Mouse (Mus musculus) stomach, postnatal 0 days (tissue): ENCODE measurements around the gene Ccer2. TPM values are rescaled to one million over a fixed set of nuclear protein-coding genes. Genes with fewer than 3 reads are reported as not detected.

Experiments
- ATAC-seq: fragments of 200-750 bp; cut with Nextera tagmentation; 2 replicates; pipeline ENCODE4 v1.8.0; 2017; ENCODE audit not compliant: low FRiP score, low TSS enrichment
- DNase-seq: peaks from one replicate; pipeline ENCODE4 v3.0.0-alpha.2; 2016; ENCODE audit warnings: low spot score
- H3K27ac ChIP-seq: fragments of 300-500 bp; sonication (generic); replicated peaks from 2 replicates; pipeline ENCODE4 v1.5.1; 2014; ENCODE audit warnings: mild to moderate bottlenecking, control low read depth
- H3K27me3 ChIP-seq: fragments of 300-500 bp; sonication (generic); 2 replicates; pipeline ENCODE4 v1.6.1; 2014; ENCODE audit warnings: low read length; ENCODE audit not compliant: control insufficient read depth, insufficient read depth
- H3K36me3 ChIP-seq: fragments of 300-500 bp; sonication (generic); 2 replicates; pipeline ENCODE4 v1.6.1; 2014; ENCODE audit warnings: low read length, mixed read lengths; ENCODE audit not compliant: control insufficient read depth, insufficient read depth
- H3K4me1 ChIP-seq: fragments of 300-500 bp; sonication (generic); replicated peaks from 2 replicates; pipeline ENCODE4 v1.6.1; 2014; ENCODE audit warnings: antibody characterized with exemption; ENCODE audit not compliant: control insufficient read depth, insufficient read depth
- H3K4me2 ChIP-seq: fragments of 300-500 bp; sonication (generic); replicated peaks from 2 replicates; pipeline ENCODE4 v1.6.1; 2014; ENCODE audit warnings: low read depth, mild to moderate bottlenecking, control low read depth, moderate library complexity
- H3K4me3 ChIP-seq: fragments of 300-500 bp; sonication (generic); 2 replicates; pipeline ENCODE4 v1.5.1; 2014; ENCODE audit warnings: low read depth, low read length, control low read depth
- H3K9ac ChIP-seq: fragments of 300-500 bp; sonication (generic); 2 replicates; pipeline ENCODE4 v1.6.1; 2014; ENCODE audit warnings: mild to moderate bottlenecking, low read length, control low read depth, mixed read lengths
- H3K9me3 ChIP-seq: fragments of 300-500 bp; sonication (generic); 2 replicates; pipeline ENCODE4 v1.6.1; 2016; ENCODE audit warnings: low read length; ENCODE audit not compliant: control insufficient read depth
- CTCF ChIP-seq: IDR thresholded peaks from 2 replicates; pipeline ENCODE4 v1.5.1; 2016; ENCODE audit warnings: antibody characterized with exemption, low read depth, mild to moderate bottlenecking, moderate library complexity
- EP300 ChIP-seq: optimal IDR thresholded peaks from 2 replicates; pipeline ENCODE3; 2016; ENCODE audit warnings: antibody characterized with exemption
- whole genome bisulfite sequencing: fragments of 180-500 bp; shearing (Covaris S2); extraction: QIAGEN DNeasy Blood & Tissue Kit; methylation state at CpG from one replicate; pipeline ENCODE4 v1.1.7; 2014; 5-methylcytosine and 5-hydroxymethylcytosine counted together
- polyA plus RNA-seq: library from polyadenylated mRNA; unstranded; fragments of >200 nt; fragmentation: Nextera tagmentation; extraction: Ambion mirVana; gene quantifications from 2 replicates; pipeline ENCODE4 v1.2.1, GENCODE M21; 2015

The Ccer2 gene
- polyA plus RNA-seq, 1 experiment from 2014 or later: not detected

DNA sequence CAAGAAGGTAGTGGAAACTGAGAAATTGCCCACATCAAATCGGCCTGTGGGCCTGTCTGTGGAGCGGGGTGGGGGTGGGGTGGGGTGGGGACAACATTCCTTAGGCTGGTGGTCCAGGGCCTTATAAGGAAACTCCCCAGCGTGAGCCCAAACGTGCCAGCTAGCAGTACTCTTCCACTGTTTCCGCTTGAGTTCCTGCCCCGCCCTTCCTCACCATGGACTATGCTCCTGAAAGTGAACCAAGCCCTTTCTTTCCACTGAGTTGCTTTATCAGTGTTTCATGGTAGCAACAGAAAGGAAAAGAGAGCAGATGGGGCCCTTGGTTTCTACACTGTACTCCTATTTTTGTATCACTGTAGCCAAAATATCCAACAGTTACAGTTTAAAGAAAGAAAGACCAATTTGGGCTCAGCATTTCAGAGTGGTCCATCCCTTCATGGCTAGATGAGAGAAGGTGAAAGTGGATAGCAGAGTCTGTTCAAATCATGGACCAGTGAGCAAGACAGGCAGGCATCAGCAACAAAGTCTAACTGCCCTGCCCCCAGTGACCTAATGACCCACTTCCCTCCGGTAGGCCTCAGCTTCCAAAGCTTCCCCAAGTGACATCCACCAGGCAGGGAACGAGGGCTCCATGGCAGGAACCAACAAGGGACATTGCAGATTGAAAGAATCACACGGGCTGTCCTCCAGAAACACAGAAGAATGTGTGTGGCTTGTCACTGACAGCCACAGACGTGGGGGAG, 47.0 kb downstream of the Ccer2 start:
- ATAC-seq (peak; percentile 75), DNase-seq (peak; percentile 81)
- peak overlapping the region; percentile 21 for H3K4me2 ChIP-seq
- no peaks in the 10 kb centered on the region for H3K36me3 ChIP-seq
- H3K9me3 ChIP-seq: no peaks in the 10 kb centered on the region
- peaks cover 16% of the 10 kb centered on the region for H3K4me1 ChIP-seq
- peak overlapping the region; percentile 41; the same call in 1 of the 2 replicates for H3K9ac ChIP-seq
- H3K27me3 ChIP-seq: no peaks in the 10 kb centered on the region
- 12% methylated on average over 10 of the region's 10 CpGs for WGBS
- H3K27ac ChIP-seq: peak overlapping the region; percentile 98
- no peak overlapping the region for H3K4me3 ChIP-seq
- TF ChIP-seq CTCF (no peak), EP300 (no peak)

DNA sequence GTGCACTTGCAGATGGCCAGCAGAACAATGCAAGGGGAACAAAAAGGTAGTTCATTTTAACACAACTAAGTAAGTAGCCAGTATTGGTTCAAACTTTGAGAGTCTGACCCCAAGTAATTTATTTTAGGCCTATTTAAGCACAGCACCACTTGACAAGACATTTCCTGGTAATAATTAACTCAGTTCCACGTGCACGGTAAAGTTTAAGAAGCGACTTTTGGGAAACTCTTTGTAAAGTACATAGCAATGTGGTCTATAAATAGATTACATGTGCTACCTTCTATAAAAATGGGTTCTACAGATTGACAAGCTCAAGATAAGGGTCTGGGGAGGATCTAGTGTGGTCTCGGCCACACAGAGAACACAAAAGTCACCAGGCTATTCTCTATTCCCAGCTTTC, 47.8 kb downstream of the Ccer2 start:
- peak overlapping the region; percentile 98 for H3K27ac ChIP-seq
- 31% methylated on average over 4 of the region's 4 CpGs for WGBS
- H3K4me3 ChIP-seq: no peak overlapping the region
- TF ChIP-seq EP300 (no peak), CTCF (no peak)
- DNase-seq (no peak), ATAC-seq (no peak)
- no peak overlapping the region for H3K9ac ChIP-seq
- H3K27me3 ChIP-seq: no peaks in the 10 kb centered on the region
- no peaks in the 10 kb centered on the region for H3K9me3 ChIP-seq
- H3K36me3 ChIP-seq: no peaks in the 10 kb centered on the region
- peaks cover 18% of the 10 kb centered on the region for H3K4me1 ChIP-seq
- H3K4me2 ChIP-seq: no peak overlapping the region

DNA sequence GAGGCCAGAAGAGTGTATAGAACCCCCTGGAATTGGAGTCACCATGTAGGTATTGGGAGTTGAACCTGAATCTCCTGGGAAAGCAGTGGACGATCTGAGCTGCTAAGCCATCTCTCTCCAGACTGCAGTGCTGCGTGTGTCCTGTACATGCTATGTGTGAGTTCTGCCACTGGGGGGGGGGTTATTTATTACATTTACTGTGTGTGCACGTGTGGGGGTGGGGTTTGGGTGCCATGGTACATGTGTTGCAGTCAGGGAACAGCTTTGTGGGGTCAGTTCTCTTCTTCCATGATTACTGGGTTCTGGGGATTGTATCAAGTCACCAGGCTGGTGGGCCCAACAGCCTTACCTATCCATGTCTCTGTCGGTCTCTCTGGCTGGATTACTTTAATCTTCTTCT, 50.9 kb downstream of the Ccer2 start:
- TF ChIP-seq EP300: no peak
- TF ChIP-seq CTCF: peak; percentile 49
- peak; percentile 58 for DNase-seq
- ATAC-seq: no peak
- Histone ChIP-seq H3K4me1 (peaks cover 18% of the 10 kb centered on the region), H3K9ac (no peak overlapping the region), H3K36me3 (no peaks in the 10 kb centered on the region), H3K4me2 (no peak overlapping the region), H3K27me3 (no peaks in the 10 kb centered on the region), H3K4me3 (no peak overlapping the region), H3K27ac (peak overlapping the region; percentile 30; the same call in 1 of the 2 replicates), H3K9me3 (no peaks in the 10 kb centered on the region)
- WGBS: 80% methylated on average over 4 of the region's 4 CpGs

DNA sequence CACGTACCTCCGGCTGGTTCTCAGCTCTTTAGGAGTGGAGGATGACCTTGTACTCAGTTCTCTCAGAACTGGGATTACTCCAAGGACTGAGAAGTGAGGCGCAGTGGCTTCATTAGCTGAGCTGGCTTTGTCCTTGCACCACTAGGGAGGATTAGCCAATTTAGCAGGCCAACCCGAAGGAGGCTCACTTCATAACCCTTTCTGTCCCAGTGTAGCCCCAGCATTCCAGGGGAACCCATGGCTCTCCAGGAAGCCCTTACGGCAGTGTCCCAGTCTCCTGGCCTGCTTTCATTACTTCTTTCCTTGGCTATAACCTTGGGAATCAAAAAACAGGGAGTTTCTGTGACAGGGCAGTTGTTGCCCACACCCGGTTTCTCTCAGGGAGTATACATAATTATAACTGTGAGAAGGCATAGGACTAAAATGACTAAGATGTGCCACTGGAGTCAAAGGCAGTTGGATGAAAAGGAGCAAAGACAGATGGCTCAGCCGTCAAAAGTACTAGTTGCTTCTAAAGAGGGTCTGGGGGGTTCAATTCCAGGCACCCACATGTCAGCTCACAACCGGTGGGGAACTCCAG, 51.8 kb downstream of the Ccer2 start:
- no peaks in the 10 kb centered on the region for H3K27me3 ChIP-seq
- H3K27ac ChIP-seq: peak overlapping the region; percentile 100
- 0 out of 2 replicates have a peak, but pooled peaks have one; percentile 15 for TF ChIP-seq CTCF
- TF ChIP-seq EP300: no peak
- H3K4me2 ChIP-seq: peak overlapping the region; percentile 86
- H3K4me1 ChIP-seq: peaks cover 17% of the 10 kb centered on the region
- H3K9me3 ChIP-seq: no peaks in the 10 kb centered on the region
- no peaks in the 10 kb centered on the region for H3K36me3 ChIP-seq
- ATAC-seq: no peak
- DNase-seq: no peak
- H3K9ac ChIP-seq: peak overlapping the region; percentile 97
- 23% methylated on average over 7 of the region's 8 CpGs for WGBS
- H3K4me3 ChIP-seq: peak overlapping the region; percentile 79

DNA sequence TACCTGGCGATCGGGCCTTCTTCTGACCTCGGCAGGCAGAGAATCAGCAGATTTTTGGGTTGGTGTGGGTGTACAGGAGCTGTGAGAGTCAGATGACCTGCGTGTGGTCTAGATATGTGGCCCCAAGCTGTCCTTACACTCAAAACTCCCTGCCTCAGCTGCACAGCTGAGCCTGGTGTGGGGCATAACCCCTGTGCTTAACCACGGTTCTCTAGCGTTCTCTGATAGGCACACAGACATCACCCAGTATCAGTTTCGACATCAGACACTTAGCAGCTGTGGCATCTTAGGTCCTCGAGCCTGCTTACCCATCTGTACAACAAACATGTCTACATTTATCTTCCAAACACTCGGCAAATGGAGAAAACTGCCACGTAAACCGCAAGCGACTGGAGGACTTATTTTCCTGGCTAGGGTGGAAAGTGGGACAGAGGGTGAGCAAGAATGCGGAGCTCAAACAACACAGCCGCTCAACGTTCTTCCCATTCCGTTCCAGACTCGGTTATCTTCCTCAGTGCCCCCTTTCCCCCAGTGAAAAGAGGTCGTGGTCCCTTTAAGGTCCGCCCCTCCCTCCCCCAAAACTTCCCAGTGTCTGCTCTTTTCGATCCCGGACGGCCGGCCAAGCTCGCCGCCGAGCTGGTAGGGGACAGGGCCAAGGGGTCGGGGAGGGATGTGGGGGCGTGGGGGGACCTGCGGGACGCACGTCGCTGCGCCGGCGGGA, 52.4 kb downstream of the Ccer2 start, which contains the start of gene Hnrnpl:
Gene Hnrnpl (plus strand): TSS at position 321 of the 721 bp plus-strand sequence.
- Histone ChIP-seq H3K9ac (peak within 1 kb of the TSS; percentile 97), H3K4me1 (peaks cover 16% of the 10 kb centered on the region), H3K9me3 (no peaks in the 10 kb centered on the region), H3K4me3 (peak within 1 kb of the TSS; percentile 79), H3K27ac (peak within 1 kb of the TSS; percentile 100), H3K27me3 (no peaks in the 10 kb centered on the region), H3K36me3 (peaks cover 4% of the 10 kb centered on the region), H3K4me2 (peak within 1 kb of the TSS; percentile 86)
- 1% methylated on average over 35 of the region's 35 CpGs for WGBS
- no peak for TF ChIP-seq EP300
- TF ChIP-seq CTCF: no peak
- DNase-seq: no peak
- peak; percentile 1; the same call in 1 of the 2 replicates for ATAC-seq

Other genes with a start within 250 kb of the Ccer2 start
- not detected in 2 replicates for gene Ifnl2, start 245.7 kb upstream of the Ccer2 start, polyA plus RNA-seq
- gene Ifnl3, start 233.3 kb upstream of the Ccer2 start, polyA plus RNA-seq: not detected in 2 replicates
- 87.1 and 87.6 TPM in 2 replicates for gene Sycn, start 215.3 kb upstream of the Ccer2 start, polyA plus RNA-seq
- 20.1 and 27.2 TPM in 2 replicates for gene Nccrp1, start 208.9 kb upstream of the Ccer2 start, polyA plus RNA-seq
- gene Samd4b, start 158.0 kb upstream of the Ccer2 start, polyA plus RNA-seq: 9.8 and 12.0 TPM in 2 replicates
- gene Pak4, start 158.0 kb upstream of the Ccer2 start, polyA plus RNA-seq: 33.9 and 34.1 TPM in 2 replicates
- 10.9 and 12.4 TPM in 2 replicates for gene Acp7, start 124.8 kb upstream of the Ccer2 start, polyA plus RNA-seq
- gene Fbxo27, start 63.3 kb upstream of the Ccer2 start, polyA plus RNA-seq: 1.7 and 2.4 TPM in 2 replicates
- gene Fbxo17, start 39.4 kb upstream of the Ccer2 start, polyA plus RNA-seq: 5.6 and 6.1 TPM in 2 replicates
- 113 and 118 TPM in 2 replicates for gene Mrps12, start 14.4 kb upstream of the Ccer2 start, polyA plus RNA-seq
- gene Sars2, start 14.2 kb upstream of the Ccer2 start, polyA plus RNA-seq: 11.4 and 12.3 TPM in 2 replicates
- gene Sirt2, start 10.6 kb downstream of the Ccer2 start, polyA plus RNA-seq: 35.3 and 39.3 TPM in 2 replicates
- gene Nfkbib, start 11.3 kb downstream of the Ccer2 start, polyA plus RNA-seq: 31.2 and 33.0 TPM in 2 replicates
- 2.1 and 2.6 TPM in 2 replicates for gene Rinl, start 32.8 kb downstream of the Ccer2 start, polyA plus RNA-seq
- gene Hnrnpl, start 52.4 kb downstream of the Ccer2 start, polyA plus RNA-seq: 153 and 156 TPM in 2 replicates
- gene Ech1, start 69.0 kb downstream of the Ccer2 start, polyA plus RNA-seq: 426 and 435 TPM in 2 replicates
- gene Lgals4, start 77.7 kb downstream of the Ccer2 start, polyA plus RNA-seq: 469 and 489 TPM in 2 replicates
- 296 and 301 TPM in 2 replicates for gene Lgals7, start 107.7 kb downstream of the Ccer2 start, polyA plus RNA-seq
- gene Capn12, start 125.2 kb downstream of the Ccer2 start, polyA plus RNA-seq: 1.9 and 2.3 TPM in 2 replicates
- gene Actn4, start 206.2 kb downstream of the Ccer2 start, polyA plus RNA-seq: 216 and 227 TPM in 2 replicates
- 294 and 295 TPM in 2 replicates for gene Eif3k, start 225.7 kb downstream of the Ccer2 start, polyA plus RNA-seq
- 3.0 and 3.6 TPM in 2 replicates for gene Map4k1, start 225.9 kb downstream of the Ccer2 start, polyA plus RNA-seq